Mouse (Mus musculus): ENCODE data around the gene Lclat1. TPM values are rescaled to one million over a fixed set of nuclear protein-coding genes. Genes with fewer than 3 reads are reported as not detected.

Lclat1 gene
- total and polyA plus RNA-seq, 3 experiments = 6.3 to 9.6 (median 7.0) TPM

DNA sequence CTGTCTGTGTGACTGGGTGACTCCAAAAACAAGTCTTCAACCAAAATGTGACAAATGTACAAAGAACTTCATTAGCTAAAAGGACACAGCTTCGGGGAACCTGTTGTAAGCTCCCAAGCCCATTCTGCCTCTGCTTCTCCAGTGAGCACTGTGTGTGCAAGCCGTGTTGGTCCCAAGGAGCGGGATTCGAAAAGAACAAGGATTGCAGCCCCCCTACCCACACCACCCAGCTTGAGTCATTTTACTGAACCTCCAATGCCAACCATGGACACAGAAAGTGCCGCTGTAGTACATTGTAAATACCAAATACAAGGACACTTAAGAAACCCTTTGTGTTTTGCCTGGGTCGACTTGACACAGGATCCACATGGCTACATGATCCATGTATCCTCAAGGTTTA lies 135.9 kb downstream of the Lclat1 start:
- H3K27ac ChIP-seq (ENCODE audit: insufficient read depth, low read depth) = no peak overlapping the region
- no peak overlapping the region for H3K9ac ChIP-seq (ENCODE audit: insufficient read depth, low read depth)
- H3K4me1 ChIP-seq (ENCODE audit: control insufficient read depth in 1 of 2, insufficient read depth in 2 of 2) = peaks cover 37 to 62% of the 10 kb centered on the region in 2 experiments
- H3K27me3 ChIP-seq (replicated peaks) = no peaks in the 10 kb centered on the region
- H3K4me2 ChIP-seq (ENCODE audit: insufficient read depth, low read depth, poor library complexity, severe bottlenecking) = no peak overlapping the region
- in situ Hi-C loops (cut with MboI; ENCODE audit: low pct_ligation_motif_present, low pct_unique_long_range_greater_than_20kb, low sequenced_read_pairs) (no loop called here), dilution Hi-C loops (cut with MboI; ENCODE audit: extremely low pct_ligation_motif_present, extremely low pct_unique_long_range_greater_than_20kb, low sequenced_read_pairs) (no loop called here)
- H3K4me3 ChIP-seq (replicated peaks in 1 of 3; ENCODE audit: low read depth in 2 of 3, low read length in 2 of 3, poor library complexity in 1 of 3) = no peak overlapping the region
- TF ChIP-seq RAD21 (IDR thresholded peaks at IDR 0.05; ENCODE audit: low read depth, low read length) = no peak
- no peak for TF ChIP-seq IRF4 (IDR thresholded peaks at IDR 0.05; ENCODE audit: low read depth, low read length)
- no peak for TF ChIP-seq JUND (conservative IDR thresholded peaks at IDR 0.05; ENCODE audit: low read depth, low read length)
- TF ChIP-seq ZMIZ1 (IDR thresholded peaks at IDR 0.05; ENCODE audit: low read depth, low read length) = no peak
- TF ChIP-seq TBP (conservative IDR thresholded peaks at IDR 0.05; ENCODE audit: low read depth, low read length) = no peak
- no peak for TF ChIP-seq KAT2A (IDR thresholded peaks at IDR 0.05; ENCODE audit: insufficient replicate concordance, low read length)
- H3K9me3 ChIP-seq (replicated peaks; ENCODE audit: low read length) = no peaks in the 10 kb centered on the region
- no peak for DNase-seq (ENCODE audit: extremely low read depth)
- peaks cover 0 to 10% of the 10 kb centered on the region in 2 experiments for H3K36me3 ChIP-seq (replicated peaks in 1 of 2; ENCODE audit: control insufficient read depth in 1 of 2, insufficient read depth in 1 of 2, low read length in 1 of 2)
- no peaks in the 10 kb centered on the region for H3K79me2 ChIP-seq (replicated peaks; ENCODE audit: control insufficient read depth, extremely low read depth, insufficient read depth, poor library complexity, severe bottlenecking)

DNA sequence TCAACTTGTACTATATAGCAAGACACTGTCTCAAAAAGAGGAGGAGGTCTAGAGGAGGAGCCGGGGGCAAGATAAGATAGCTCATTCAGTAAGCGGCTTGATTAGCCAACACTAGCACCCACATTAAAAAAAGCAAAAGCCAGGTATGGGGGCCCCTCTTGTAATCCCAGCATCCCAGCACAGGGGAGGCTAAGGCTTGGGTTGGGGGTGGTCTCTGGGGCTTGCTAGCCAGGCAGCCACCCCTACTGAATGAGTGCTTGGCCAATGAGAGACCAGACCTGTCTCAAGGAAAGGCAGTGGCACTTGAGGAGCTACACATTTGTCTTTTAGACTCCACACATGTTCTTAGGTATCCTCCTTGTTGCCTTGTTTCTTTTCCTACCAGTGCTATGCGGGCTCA lies 136.8 kb downstream of the Lclat1 start:
- Histone ChIP-seq H3K9me3 (replicated peaks; ENCODE audit: low read length) (no peaks in the 10 kb centered on the region), H3K4me3 (replicated peaks in 1 of 3; ENCODE audit: low read depth in 2 of 3, low read length in 2 of 3, poor library complexity in 1 of 3) (no peak overlapping the region), H3K36me3 (replicated peaks in 1 of 2; ENCODE audit: control insufficient read depth in 1 of 2, insufficient read depth in 1 of 2, low read length in 1 of 2) (peaks cover 0 to 9% of the 10 kb centered on the region in 2 experiments), H3K9ac (ENCODE audit: insufficient read depth, low read depth) (no peak overlapping the region), H3K27me3 (replicated peaks) (no peaks in the 10 kb centered on the region), H3K79me2 (replicated peaks; ENCODE audit: control insufficient read depth, extremely low read depth, insufficient read depth, poor library complexity, severe bottlenecking) (no peaks in the 10 kb centered on the region), H3K4me2 (ENCODE audit: insufficient read depth, low read depth, poor library complexity, severe bottlenecking) (no peak overlapping the region), H3K4me1 (ENCODE audit: control insufficient read depth in 1 of 2, insufficient read depth in 2 of 2) (peaks cover 37 to 69% of the 10 kb centered on the region in 2 experiments), H3K27ac (ENCODE audit: insufficient read depth, low read depth) (no peak overlapping the region)
- TF ChIP-seq MAFK (IDR thresholded peaks at IDR 0.05; ENCODE audit: insufficient replicate concordance, low read length) = no peak
- no peak for TF ChIP-seq BHLHE40 (IDR thresholded peaks at IDR 0.05; ENCODE audit: low read depth, low read length)
- TF ChIP-seq ETS1 (conservative IDR thresholded peaks at IDR 0.05; ENCODE audit: low read depth, low read length) = no peak
- TF ChIP-seq ZMIZ1 (IDR thresholded peaks at IDR 0.05; ENCODE audit: low read depth, low read length) = no peak
- no peak for TF ChIP-seq ZC3H11A (IDR thresholded peaks at IDR 0.05; ENCODE audit: low read depth, low read length)
- TF ChIP-seq MEF2A (IDR thresholded peaks at IDR 0.05; ENCODE audit: borderline replicate concordance, low read depth, low read length) = no peak
- TF ChIP-seq USF2 (conservative IDR thresholded peaks at IDR 0.05; ENCODE audit: low read depth, low read length) = no peak
- TF ChIP-seq SIN3A (IDR thresholded peaks at IDR 0.05; ENCODE audit: low read length) = no peak
- no peak for TF ChIP-seq USF1 (IDR thresholded peaks at IDR 0.05; ENCODE audit: low read depth, low read length)
- DNase-seq (ENCODE audit: extremely low read depth) = no peak
- dilution Hi-C loops (cut with MboI; ENCODE audit: extremely low pct_ligation_motif_present, extremely low pct_unique_long_range_greater_than_20kb, low sequenced_read_pairs) = no loop called here
- in situ Hi-C loops (cut with MboI; ENCODE audit: low pct_ligation_motif_present, low pct_unique_long_range_greater_than_20kb, low sequenced_read_pairs) = no loop called here

All from CH12.LX (cell line).